Mouse (Mus musculus): ENCODE data around the gene Gm21973. TPM values are rescaled to one million over a fixed set of nuclear protein-coding genes. Genes with fewer than 3 reads are reported as not detected.

Gene Gm21973
- polyA plus RNA-seq (2012; fragmentation: generic; extraction: Trizol): not detected

DNA sequence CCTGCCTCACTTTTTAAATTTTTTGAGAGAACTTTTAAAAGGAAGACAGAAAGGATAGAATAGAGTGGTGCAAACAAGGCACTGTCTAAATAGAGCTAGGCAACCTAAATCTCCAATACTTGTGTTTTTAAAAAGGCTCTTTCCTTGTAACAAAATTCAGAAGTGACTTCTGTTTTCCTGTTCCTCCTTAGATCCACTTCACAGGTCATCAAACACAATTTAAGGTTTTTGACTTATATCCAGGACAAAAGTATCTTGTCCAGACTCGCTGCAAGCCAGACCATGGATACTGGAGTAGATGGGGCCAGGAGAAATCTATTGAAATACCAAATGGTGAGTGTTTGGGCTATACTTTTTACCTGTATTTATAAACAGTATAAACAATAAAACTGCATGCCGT lies at the start of gene Gm21973:
TSS of gene Gm21973 (plus strand) at position 301 of the 400 bp plus-strand sequence.

DNA sequence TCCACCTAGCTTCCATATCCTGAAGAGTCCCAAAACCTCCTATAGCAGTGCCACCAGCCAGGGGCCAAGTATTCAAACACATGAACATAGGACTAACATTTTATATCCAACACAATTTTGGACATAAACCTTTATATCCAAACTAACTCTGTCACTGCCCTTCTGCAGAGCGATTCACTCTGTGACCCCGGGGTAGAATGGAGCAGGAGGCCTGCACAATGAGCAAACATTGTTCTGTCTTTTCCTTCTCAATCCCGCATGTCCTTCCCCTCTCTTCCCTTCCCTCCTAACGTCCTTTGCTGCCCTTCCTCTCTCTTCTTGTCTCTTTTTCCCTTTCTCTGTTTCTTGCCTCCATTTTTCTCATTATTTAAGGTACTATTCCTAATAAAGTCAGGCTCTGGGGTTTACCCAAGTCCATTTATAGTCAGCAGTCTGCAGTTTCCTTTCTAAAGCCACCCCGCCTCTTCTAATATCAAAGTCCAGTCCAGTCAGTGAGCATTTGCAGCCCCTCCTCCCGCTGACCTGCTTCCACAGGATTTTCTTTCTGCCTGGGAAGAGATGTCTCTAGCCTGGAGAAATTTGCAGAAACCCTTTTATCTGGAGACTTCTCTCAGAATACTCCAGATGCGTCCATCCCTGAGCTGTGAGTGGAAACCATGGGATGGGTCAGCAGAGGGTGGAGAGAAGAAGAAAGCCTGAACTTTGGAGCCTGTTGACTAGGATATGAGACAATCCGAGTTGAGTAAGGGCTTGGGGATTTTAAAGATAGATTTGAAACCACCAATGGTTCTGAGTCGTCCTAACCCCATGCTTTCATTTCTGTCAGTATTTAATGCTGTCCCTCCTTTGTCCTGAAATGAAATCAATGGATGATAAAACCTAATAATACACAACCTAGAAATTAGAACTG lies 33.1 kb downstream of the Gm21973 start, which contains the start of gene Agxt2:
TSS of gene Agxt2 (plus strand) at position 494 of the 910 bp plus-strand sequence.

Other genes starting within 250 kb of the Gm21973 start
- not detected for gene Prlr, start 148.1 kb upstream of the Gm21973 start, polyA plus RNA-seq (2012; fragmentation: generic; extraction: Trizol)
- gene Agxt2, start 33.2 kb downstream of the Gm21973 start, polyA plus RNA-seq (2012; fragmentation: generic; extraction: Trizol): not detected
- gene Dnajc21, start 145.1 kb downstream of the Gm21973 start, polyA plus RNA-seq (2012; fragmentation: generic; extraction: Trizol): 1 to 10 TPM; 2.3 to 5.5 TPM
- gene Brix1, start 160.6 kb downstream of the Gm21973 start, polyA plus RNA-seq (2012; fragmentation: generic; extraction: Trizol): 1 to 10 TPM; 4.2 to 9.8 TPM
- gene Rad1, start 160.6 kb downstream of the Gm21973 start, polyA plus RNA-seq (2012; fragmentation: generic; extraction: Trizol): 10 to 100 TPM in 1 of 2 experiments, 1 to 10 TPM in 1; 5.3 to 16.3 TPM
- not detected for gene Ttc23l, start 233.3 kb downstream of the Gm21973 start, polyA plus RNA-seq (2012; fragmentation: generic; extraction: Trizol)